Mouse (Mus musculus) retina, postnatal 7 days (tissue): ENCODE data around the gene Prcd.
A peak's percentile ranks its signal among the peaks of the same experiment; 100 is the strongest.
"Not testable (repeated sequence)": the region's sequence is repeated elsewhere in the genome, so short reads cannot be mapped to it uniquely, and the experiment has no call there.

Experiments used
- DNase-seq: peaks from one replicate; pipeline ENCODE4 v3.0.0-alpha.2; 2012; ENCODE audit warnings: low read depth, low spot score

Gene Prcd

GRCm38 (mm10) chr11:116648976-116649375 lies 4.4 kb upstream of the Prcd start:
- DNase-seq: no peak

- no peak for DNase-seq
Measured at GRCm38 (mm10) chr11:116649711-116650337, 3.5 kb upstream of the Prcd start.

DNA sequence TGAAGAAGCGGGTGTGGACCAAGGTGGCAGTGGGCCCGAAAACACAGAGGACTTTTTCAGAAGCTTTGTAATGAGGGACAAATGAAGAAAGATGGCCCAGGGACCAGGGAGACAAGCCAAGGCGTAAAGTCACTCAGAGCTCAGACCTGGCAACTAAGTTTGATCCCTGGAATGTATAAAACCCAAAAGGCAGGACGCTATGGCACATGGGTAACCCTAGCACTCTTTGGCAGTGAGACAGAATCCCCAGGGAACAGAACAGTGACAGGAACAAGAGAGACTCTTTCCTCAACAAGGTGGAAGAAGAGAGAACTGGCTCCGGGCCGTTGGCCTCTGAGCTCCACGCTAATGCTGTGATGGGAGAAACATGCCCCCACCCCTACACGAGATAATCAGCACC lies 2.5 kb upstream of the Prcd start:
- DNase-seq: no peak

GRCm38 (mm10) chr11:116651339-116651738 lies 2.0 kb upstream of the Prcd start:
- no peak for DNase-seq

GRCm38 (mm10) chr11:116652330-116653098 lies 820 bp upstream of the Prcd start:
- DNase-seq: no peak

- DNase-seq: no peak
Measured at GRCm38 (mm10) chr11:116653709-116654221, 431 bp downstream of the Prcd start.

GRCm38 (mm10) chr11:116654255-116654821 lies 1.0 kb downstream of the Prcd start, which contains the start of gene Cygb:
TSS of gene Cygb (minus strand) at chr11:116654313.
- DNase-seq: no peak

GRCm38 (mm10) chr11:116656348-116657191 lies 3.2 kb downstream of the Prcd start:
- DNase-seq: peak; percentile 78

DNA sequence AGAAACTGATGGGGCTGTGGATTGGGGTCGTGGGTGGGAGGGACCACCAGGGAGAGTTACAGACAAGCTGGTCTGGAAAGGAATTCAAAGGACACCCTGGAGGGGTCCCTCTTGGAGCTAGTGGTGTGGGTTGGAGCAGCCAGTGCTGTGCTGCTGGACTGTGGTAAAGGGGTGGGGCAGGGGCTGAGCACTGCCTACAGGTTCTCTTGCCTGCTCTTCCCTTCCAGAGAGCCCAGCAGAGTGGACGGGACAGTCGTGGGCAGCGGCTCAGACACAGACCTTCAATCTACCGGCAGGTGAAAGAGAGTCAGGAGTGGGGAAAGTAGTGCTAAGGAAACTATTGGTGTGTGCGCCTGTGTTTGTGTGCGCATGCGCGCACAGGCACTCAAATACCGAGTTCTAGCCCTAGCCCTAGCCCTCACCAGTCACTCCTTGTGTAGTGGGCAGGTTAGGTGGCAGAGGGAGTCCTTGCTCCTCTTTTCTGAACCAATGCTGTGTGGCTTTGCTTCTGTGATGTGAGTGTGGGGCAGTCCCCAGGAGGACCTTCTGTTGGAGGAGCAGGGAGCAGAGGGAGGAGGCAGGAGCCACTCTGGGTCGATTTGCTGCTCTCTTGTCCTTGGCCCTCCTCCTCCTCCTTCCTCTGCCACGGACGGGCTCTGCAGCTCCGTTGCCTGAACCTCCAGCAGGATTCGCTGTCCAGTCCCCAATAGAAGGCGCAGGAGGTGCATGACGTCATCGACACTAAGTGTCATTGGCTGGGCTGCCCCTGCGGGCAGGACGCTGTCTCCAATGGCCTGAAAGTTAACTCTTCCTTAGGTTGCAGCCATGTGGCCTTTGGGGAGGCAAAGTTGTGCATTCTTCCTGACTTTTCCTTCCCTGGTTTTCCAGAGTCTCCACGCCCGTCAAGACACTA lies 4.2 kb downstream of the Prcd start:
- peak; percentile 86 for DNase-seq

DNA sequence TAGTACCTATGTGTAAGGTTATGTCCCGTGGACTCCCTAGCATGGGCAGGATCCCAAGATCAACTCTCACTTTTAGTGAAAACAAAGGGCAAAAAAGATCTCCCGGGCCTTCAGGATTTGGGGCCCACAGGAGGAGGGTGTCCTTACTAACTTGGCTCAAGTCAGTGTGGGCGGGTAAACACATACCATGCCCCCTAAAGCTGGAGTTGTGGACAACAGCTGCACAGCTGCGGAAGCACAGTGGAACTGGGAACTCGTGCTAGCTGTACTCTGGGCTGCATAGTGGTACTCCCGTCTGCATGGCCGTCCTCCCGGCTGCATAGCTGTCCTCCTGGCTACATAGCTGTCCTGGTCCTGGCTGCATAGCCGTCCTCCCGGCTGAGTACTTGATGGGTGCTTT lies 4.9 kb downstream of the Prcd start:
- no peak for DNase-seq

DNA sequence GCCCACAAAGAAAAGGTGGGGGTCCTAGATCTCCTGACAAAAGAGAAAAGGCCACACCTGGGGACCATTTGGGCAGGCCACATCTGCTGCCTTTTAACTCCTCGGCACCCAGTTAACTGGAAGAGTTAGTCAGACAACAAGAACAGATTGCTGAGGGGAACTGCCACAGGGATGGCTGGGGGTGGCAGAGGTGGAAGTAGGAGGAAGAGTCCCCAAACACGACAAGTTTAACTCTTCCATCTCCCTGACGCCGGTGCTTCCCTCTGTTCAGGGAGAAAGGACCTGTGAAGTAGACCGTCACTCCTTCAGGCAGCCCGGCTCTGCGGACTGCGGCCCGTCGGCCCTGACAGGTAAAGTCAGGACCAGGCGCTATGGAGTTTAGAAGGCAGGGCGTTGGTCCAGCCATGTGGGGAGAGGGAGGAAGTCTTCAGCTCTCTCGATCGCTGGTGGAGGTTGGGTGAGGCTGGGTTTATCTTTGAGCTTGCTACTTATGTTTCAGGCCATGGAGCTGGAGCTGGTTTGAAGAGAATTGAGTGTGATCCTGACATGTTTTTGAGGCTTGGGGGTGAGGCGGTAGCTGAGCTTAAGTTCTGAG lies 5.8 kb downstream of the Prcd start:
- DNase-seq: no peak

- DNase-seq: no peak
Measured at GRCm38 (mm10) chr11:116660181-116660580, 6.8 kb downstream of the Prcd start.

DNA sequence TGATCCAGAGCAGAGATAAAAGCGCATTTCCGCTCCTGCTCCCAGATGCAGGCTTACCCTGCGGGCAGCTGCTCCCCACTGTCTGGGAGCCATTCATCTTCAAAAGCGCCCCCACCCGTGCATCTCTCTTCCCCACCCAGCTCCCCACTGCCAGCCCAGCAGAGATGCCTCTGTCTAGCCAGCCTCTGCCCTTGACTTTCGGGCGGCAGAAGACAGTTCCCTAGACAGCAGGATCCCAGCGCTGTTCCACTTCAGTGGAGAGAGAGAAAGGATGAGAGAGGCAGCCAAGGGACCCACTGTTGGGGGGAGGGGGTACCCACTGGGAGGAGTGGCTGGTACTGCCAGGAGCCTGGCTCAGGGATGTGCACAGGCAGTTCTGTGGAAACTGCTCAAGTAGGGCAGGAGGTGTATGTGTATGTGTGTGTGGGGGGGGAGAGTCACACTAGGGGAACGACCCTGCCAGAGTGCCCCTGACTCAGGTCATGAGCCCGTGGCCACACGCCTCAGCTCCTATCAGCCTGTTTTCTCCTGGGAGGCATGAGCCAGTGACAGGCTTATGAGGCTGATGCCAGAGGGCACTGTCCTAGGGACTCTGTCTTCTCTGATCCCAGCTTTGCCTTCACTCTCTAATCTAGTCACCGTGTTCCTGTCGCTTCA lies 8.1 kb downstream of the Prcd start:
- no peak for DNase-seq

GRCm38 (mm10) chr11:116661948-116662377 lies 8.6 kb downstream of the Prcd start:
- DNase-seq: no peak

- no peak for DNase-seq
Measured at GRCm38 (mm10) chr11:116665289-116665688, 12.0 kb downstream of the Prcd start.

DNA sequence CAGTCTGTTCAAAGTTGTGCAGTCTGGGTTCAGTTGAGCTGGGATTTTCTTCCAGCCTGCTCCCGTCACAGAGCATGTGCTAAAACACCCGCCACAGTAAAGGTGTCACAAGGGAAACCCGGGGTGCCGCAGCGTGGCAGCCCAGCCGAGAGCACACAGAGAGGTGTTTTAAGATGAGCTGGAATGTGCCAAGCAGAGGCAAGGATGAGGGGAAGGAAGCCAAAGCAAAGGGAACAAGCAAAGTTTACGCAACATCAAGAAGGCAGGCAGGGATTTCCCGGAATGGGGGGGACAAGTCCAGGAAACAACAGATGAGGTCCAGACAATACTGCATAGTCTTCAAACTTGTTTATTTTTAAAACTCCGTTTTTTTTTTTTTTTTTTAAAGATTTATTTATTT lies 13.2 kb downstream of the Prcd start:
- DNase-seq: no peak

DNA sequence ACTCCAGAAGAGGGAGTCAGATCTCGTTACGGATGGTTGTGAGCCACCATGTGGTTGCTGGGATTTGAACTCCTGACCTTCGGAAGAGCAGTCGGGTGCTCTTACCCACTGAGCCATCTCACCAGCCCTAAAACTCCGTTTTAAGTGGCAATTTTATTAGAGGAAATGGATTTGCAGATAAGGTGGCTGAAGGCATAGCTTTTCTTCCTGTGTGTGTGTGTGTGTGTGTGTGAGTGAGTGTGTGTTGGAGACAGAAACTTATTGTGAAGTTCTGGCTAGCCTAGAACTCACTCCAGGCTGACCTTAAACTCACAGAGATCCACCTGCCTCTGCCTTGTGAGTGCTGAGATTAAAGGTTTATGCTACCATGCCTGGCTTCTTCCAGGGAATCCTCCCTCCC lies 13.7 kb downstream of the Prcd start:
- DNase-seq: not testable (repeated sequence)

DNA sequence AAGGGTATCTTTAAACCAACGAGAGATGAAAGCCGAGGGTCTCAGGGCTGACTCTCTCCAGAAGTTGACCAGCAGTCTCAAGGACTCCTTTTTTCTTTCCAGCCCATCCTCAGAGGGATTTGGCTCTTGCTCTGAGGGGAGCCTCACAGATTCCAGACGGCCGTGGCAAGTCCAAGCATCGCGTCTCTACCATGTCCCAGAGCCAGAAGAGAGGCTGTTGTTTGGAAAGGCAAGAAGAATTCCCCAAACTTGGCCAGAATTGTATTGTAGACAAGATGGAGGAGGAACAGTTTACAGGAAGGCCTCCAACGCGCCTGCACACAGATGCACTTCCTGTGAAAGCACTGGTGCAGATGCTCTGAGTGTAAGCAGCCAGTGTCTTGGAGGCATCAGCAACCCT lies 14.6 kb downstream of the Prcd start:
- no peak for DNase-seq

- no peak for DNase-seq
Measured at GRCm38 (mm10) chr11:116668381-116668825, 15.1 kb downstream of the Prcd start.

- no peak for DNase-seq
Measured at GRCm38 (mm10) chr11:116668839-116669238, 15.5 kb downstream of the Prcd start.
